Mouse (Mus musculus) kidney, embryonic 14.5 days (tissue): ENCODE measurements around the gene Cldn11. TPM values are rescaled to one million over a fixed set of nuclear protein-coding genes. Genes with fewer than 3 reads are reported as not detected.

Source experiments
- ATAC-seq: fragments of 200-750 bp; cut with Nextera tagmentation; 2 replicates; pipeline ENCODE4 v1.8.0; 2017; ENCODE audit warnings: moderate number of reproducible peaks, mild to moderate bottlenecking, moderate TSS enrichment, moderate library complexity; ENCODE audit not compliant: low FRiP score, low TSS enrichment
- H3K27ac ChIP-seq: fragments of 300-500 bp; sonication (generic); 2 replicates; pipeline ENCODE4 v1.5.1; 2014; ENCODE audit warnings: low read depth, mild to moderate bottlenecking, low read length, moderate library complexity, mixed read lengths
- H3K27me3 ChIP-seq: fragments of 300-500 bp; sonication (generic); 2 replicates; pipeline ENCODE4 v1.6.1; 2014; ENCODE audit warnings: mild to moderate bottlenecking, low read length; ENCODE audit not compliant: control insufficient read depth, insufficient read depth
- H3K36me3 ChIP-seq: fragments of 300-500 bp; sonication (generic); 2 replicates; pipeline ENCODE4 v1.6.1; 2014; ENCODE audit warnings: low read length, mixed read lengths; ENCODE audit not compliant: control insufficient read depth, insufficient read depth
- H3K4me1 ChIP-seq: fragments of 300-500 bp; sonication (generic); 2 replicates; pipeline ENCODE4 v1.6.1; 2014; ENCODE audit warnings: low read length, mixed read lengths; ENCODE audit not compliant: control insufficient read depth, insufficient read depth
- H3K4me2 ChIP-seq: fragments of 300-500 bp; sonication (generic); replicated peaks from 2 replicates; pipeline ENCODE4 v1.6.1; 2014; ENCODE audit warnings: low read depth, mild to moderate bottlenecking, low read length
- H3K4me3 ChIP-seq: fragments of 300-500 bp; sonication (generic); 2 replicates; pipeline ENCODE4 v1.5.1; 2014; ENCODE audit warnings: mild to moderate bottlenecking, low read length
- H3K9ac ChIP-seq: fragments of 300-500 bp; sonication (generic); 2 replicates; pipeline ENCODE4 v1.6.1; 2014; ENCODE audit warnings: low read depth, mild to moderate bottlenecking, low read length, moderate library complexity
- H3K9me3 ChIP-seq: fragments of 300-500 bp; sonication (generic); 2 replicates; pipeline ENCODE4 v1.6.1; 2016; ENCODE audit warnings: low read length; ENCODE audit not compliant: control insufficient read depth
- WGBS: fragments of 180-500 bp; shearing (Covaris S2); extraction: QIAGEN DNeasy Blood & Tissue Kit; methylation state at CpG from one replicate; pipeline ENCODE4 v1.1.7; 2014; 5-methylcytosine and 5-hydroxymethylcytosine counted together
- polyA plus RNA-seq: library from polyadenylated mRNA; unstranded; fragments of >200 nt; fragmentation: Nextera tagmentation; extraction: Ambion mirVana; gene quantifications from 2 replicates; pipeline ENCODE4 v1.2.1, GENCODE M21; 2014

Gene Cldn11
- polyA plus RNA-seq, 1 experiment from 2014 or later, result 47.5 TPM

DNA sequence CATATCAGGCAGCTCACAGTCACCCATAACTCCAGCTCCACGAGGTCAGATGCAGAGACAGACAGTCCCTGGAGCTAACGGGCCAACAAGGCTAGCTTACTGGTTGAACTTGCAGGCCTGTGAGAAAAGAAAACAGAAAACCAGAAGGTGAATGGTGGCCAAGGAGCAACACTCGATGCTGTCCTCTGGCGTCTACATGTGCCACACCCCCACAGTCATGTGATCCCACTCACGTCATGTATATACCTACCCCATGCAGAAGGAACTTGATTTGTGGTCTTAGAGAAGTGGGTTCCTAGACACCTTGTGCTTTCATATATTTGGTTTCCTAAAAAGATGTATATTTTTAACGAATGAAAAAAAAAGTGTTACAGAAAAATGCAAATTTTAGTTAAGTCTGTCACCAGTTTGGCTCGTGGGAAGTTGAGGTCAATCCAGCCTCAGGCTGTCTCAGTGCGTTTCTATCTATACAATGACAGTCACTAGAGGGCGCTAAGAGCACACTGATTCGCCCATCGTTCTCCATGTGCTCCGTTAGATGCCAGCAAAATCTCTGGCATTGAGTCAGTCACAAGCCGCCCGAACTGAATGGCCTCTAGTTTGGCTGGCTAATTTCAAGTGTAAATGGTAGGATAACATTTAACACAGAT lies 4.0 kb upstream of the Cldn11 start:
- Histone ChIP-seq H3K4me2 (no peak overlapping the region), H3K27me3 (no peaks in the 10 kb centered on the region), H3K9me3 (no peaks in the 10 kb centered on the region), H3K36me3 (no peaks in the 10 kb centered on the region), H3K4me1 (peaks cover 4% of the 10 kb centered on the region; the same call in 1 of the 2 replicates), H3K4me3 (no peak overlapping the region), H3K9ac (no peak overlapping the region), H3K27ac (no peak overlapping the region)
- 14% methylated on average over 14 of the region's 14 CpGs for WGBS
- ATAC-seq, result peak; percentile 79

GRCm38 (mm10) chr3:31148595-31148994 lies 1.1 kb upstream of the Cldn11 start:
- Histone ChIP-seq H3K9me3 (no peaks in the 10 kb centered on the region), H3K4me1 (peaks cover 4% of the 10 kb centered on the region; the same call in 1 of the 2 replicates), H3K9ac (no peak overlapping the region), H3K4me3 (no peak overlapping the region), H3K27me3 (no peaks in the 10 kb centered on the region), H3K36me3 (no peaks in the 10 kb centered on the region), H3K27ac (no peak overlapping the region), H3K4me2 (no peak overlapping the region)
- 83% methylated on average over 7 of the region's 7 CpGs for WGBS
- ATAC-seq, result no peak

DNA sequence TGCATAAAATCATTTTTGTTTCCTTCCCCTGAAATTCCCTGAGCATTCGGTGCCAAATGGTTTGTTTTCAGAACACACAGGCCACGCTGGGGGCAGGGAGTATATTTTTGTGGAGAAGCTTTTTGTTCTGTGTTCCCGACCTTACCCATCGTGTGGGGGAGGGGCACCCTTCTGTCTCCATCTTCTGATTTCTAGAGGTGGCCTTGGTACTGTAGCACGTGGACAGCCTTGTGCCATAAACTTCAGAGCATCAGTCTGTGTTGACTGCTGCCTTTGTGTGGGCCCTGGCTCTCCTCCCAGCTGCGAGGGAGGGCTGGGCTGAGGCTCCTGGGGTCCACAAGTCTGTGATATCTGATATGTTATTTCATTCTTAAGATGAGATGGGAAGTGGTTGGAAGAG lies 2.4 kb downstream of the Cldn11 start:
- WGBS, result 30% methylated on average over 6 of the region's 6 CpGs
- Histone ChIP-seq H3K4me2 (peak overlapping the region; percentile 88; the same call in 1 of the 2 replicates), H3K4me3 (peak overlapping the region; percentile 7; the same call in 1 of the 2 replicates)

DNA sequence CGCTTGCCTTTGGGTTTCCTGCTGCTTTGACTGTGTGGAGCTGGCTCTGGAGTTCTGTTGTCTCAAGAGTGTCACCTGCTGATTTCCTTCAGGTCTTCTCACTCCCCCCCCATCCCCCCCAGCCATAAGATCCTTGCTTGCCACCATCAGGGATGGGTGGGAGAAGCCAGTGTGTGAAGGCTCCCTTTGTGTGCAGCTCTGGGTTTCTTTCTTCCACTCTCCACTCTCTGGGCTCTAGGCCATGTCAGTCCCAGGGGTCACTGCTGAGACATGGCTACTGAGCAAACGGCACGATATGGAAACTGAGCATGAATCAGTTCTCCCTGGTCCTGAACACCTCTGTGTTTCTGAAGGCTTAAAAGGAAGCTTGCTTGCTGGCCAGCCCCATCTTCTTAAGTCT lies 6.4 kb downstream of the Cldn11 start:
- no peak overlapping the region for H3K9ac ChIP-seq
- no peaks in the 10 kb centered on the region for H3K9me3 ChIP-seq
- no peaks in the 10 kb centered on the region for H3K27me3 ChIP-seq
- no peaks in the 10 kb centered on the region for H3K36me3 ChIP-seq
- H3K27ac ChIP-seq, result no peak overlapping the region
- ATAC-seq, result no peak
- 48% methylated on average over 3 of the region's 3 CpGs for WGBS
- no peak overlapping the region for H3K4me2 ChIP-seq
- peaks cover 3% of the 10 kb centered on the region; the same call in 1 of the 2 replicates for H3K4me1 ChIP-seq
- no peak overlapping the region for H3K4me3 ChIP-seq

More for the DNA sequence above, 2.4 kb downstream of the Cldn11 start:
- ATAC-seq, result no peak
- Histone ChIP-seq H3K4me1 (peaks cover 7% of the 10 kb centered on the region; the same call in 1 of the 2 replicates), H3K27me3 (no peaks in the 10 kb centered on the region), H3K36me3 (no peaks in the 10 kb centered on the region), H3K27ac (0 out of 2 replicates have a peak overlapping the region, but pooled peaks have one; percentile 55), H3K9me3 (no peaks in the 10 kb centered on the region), H3K9ac (no peak overlapping the region)

DNA sequence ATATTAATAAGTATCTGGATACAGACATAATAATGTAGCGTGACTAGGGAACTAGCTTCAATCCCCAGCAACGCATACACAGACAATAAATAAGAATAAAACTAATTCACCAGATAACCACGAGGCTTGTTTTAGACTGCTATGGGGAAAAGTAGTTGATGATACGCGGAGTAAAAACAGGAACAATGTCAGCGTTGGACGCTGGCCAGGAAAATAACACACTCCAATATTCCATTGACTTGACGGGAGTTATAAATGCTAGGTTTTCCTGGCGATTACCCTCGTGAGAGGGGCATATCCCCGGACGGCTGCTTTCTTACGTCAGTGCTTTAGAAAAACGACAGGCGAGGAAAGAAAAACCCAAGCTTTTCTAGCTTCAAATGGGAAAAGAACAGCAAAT lies 8.1 kb downstream of the Cldn11 start:
- Histone ChIP-seq H3K4me3 (no peak overlapping the region), H3K4me1 (peaks cover 3% of the 10 kb centered on the region; the same call in 1 of the 2 replicates)
- 74% methylated on average over 15 of the region's 15 CpGs for WGBS

DNA sequence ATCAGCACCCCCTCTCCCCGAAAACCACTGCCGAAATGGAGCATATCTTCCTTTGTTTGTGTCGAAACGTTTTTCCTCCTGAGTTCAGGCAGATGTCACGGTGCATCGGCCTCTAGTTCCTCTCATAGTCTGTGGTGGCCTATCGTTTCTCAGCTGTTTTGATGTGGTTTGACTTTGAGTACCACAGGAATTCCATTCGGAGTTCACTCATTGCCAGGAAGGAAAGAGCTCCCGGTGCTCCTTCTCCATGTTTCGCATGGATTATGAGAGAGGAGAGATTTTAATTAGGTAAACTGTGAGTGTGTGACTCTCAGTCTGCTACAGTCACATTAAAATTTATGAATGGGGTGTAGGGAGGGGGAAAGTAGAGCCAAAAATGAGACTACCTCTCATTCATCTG lies 10.3 kb downstream of the Cldn11 start:
- H3K27ac ChIP-seq, result no peak overlapping the region
- WGBS, result 78% methylated on average over 10 of the region's 10 CpGs
- H3K4me3 ChIP-seq, result no peak overlapping the region
- H3K9ac ChIP-seq, result no peak overlapping the region
- no peaks in the 10 kb centered on the region for H3K27me3 ChIP-seq
- no peaks in the 10 kb centered on the region for H3K9me3 ChIP-seq
- H3K4me2 ChIP-seq, result no peak overlapping the region
- H3K36me3 ChIP-seq, result no peaks in the 10 kb centered on the region
- peaks cover 3% of the 10 kb centered on the region; the same call in 1 of the 2 replicates for H3K4me1 ChIP-seq
- ATAC-seq, result no peak

More for the DNA sequence above, 8.1 kb downstream of the Cldn11 start:
- H3K9ac ChIP-seq, result no peak overlapping the region
- no peaks in the 10 kb centered on the region for H3K36me3 ChIP-seq
- no peak overlapping the region for H3K27ac ChIP-seq
- no peaks in the 10 kb centered on the region for H3K9me3 ChIP-seq
- ATAC-seq, result no peak
- H3K27me3 ChIP-seq, result no peaks in the 10 kb centered on the region
- H3K4me2 ChIP-seq, result no peak overlapping the region

- H3K4me1 ChIP-seq, result no peaks in the 10 kb centered on the region
- 39% methylated on average over 6 of the region's 6 CpGs for WGBS
- no peak overlapping the region for H3K4me3 ChIP-seq
- no peak overlapping the region for H3K9ac ChIP-seq
- no peak overlapping the region for H3K27ac ChIP-seq
- H3K27me3 ChIP-seq, result no peaks in the 10 kb centered on the region
- H3K4me2 ChIP-seq, result no peak overlapping the region
- no peaks in the 10 kb centered on the region for H3K9me3 ChIP-seq
- no peaks in the 10 kb centered on the region for H3K36me3 ChIP-seq
- no peak for ATAC-seq
Measured at GRCm38 (mm10) chr3:31161336-31161735, 11.6 kb downstream of the Cldn11 start.

- no peaks in the 10 kb centered on the region for H3K4me1 ChIP-seq
- ATAC-seq, result no peak
- WGBS, result 96% methylated on average over 14 of the region's 14 CpGs
Measured at GRCm38 (mm10) chr3:31162860-31163259, 13.1 kb downstream of the Cldn11 start.

DNA sequence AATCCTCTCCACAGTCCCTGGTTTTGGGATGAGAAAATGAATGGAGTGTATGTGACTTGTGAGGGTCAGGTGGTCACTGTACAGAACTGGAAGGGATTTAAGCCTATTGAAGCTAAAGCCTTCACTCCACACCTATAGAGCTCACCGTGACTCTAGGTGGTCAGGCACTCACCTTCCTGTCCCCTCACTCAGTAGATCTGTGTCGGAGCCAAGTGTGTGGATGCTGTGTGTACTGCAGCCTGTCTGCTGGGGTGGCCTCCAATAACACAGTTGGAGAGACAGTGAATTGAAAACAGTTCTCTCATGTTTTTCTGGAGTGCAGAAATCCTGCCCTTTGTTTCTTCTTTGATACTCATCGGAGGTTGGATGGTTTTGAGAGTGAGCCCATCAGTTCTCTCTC lies 16.1 kb downstream of the Cldn11 start:
- H3K27ac ChIP-seq, result no peak overlapping the region
- no peaks in the 10 kb centered on the region for H3K9me3 ChIP-seq
- H3K27me3 ChIP-seq, result no peaks in the 10 kb centered on the region
- no peaks in the 10 kb centered on the region for H3K36me3 ChIP-seq
- WGBS, result 86% methylated on average over 3 of the region's 3 CpGs
- no peak overlapping the region for H3K9ac ChIP-seq
- H3K4me3 ChIP-seq, result no peak overlapping the region
- no peak for ATAC-seq
- no peak overlapping the region for H3K4me2 ChIP-seq
- no peaks in the 10 kb centered on the region for H3K4me1 ChIP-seq

More at GRCm38 (mm10) chr3:31162860-31163259, 13.1 kb downstream of the Cldn11 start:
- Histone ChIP-seq H3K27me3 (no peaks in the 10 kb centered on the region), H3K36me3 (no peaks in the 10 kb centered on the region), H3K4me2 (no peak overlapping the region), H3K9ac (no peak overlapping the region), H3K9me3 (no peaks in the 10 kb centered on the region), H3K27ac (no peak overlapping the region), H3K4me3 (no peak overlapping the region)
